Mouse (Mus musculus) heart, adult 2 months (tissue): ENCODE data around the gene Slc35g1. TPM values are rescaled to one million over a fixed set of nuclear protein-coding genes. Genes with fewer than 3 reads are reported as not detected.
A peak's percentile ranks its signal among the peaks of the same experiment; 100 is the strongest.
"Not testable (repeated sequence)": the region's sequence is repeated elsewhere in the genome, so short reads cannot be mapped to it uniquely, and the experiment has no call there.

ENCODE experiments used
- DNase-seq, 2 experiments: peaks; one replicate each; pipeline ENCODE4 v3.0.0; 2021
- H3K27ac ChIP-seq: fragments of 200-600 bp; 2 replicates; pipeline ENCODE4 v1.8.1; 2022
- H3K27me3 ChIP-seq: fragments of 200-500 bp; 2 replicates; pipeline ENCODE4 v1.6.1; 2012; ENCODE audit warnings: mild to moderate bottlenecking, low read length, inconsistent platforms, mixed read lengths; ENCODE audit not compliant: control insufficient read depth, insufficient read depth
- H3K36me3 ChIP-seq: fragments of 200-500 bp; 2 replicates; pipeline ENCODE4 v1.6.1; 2012; ENCODE audit warnings: low read length, inconsistent platforms; ENCODE audit not compliant: control insufficient read depth, insufficient read depth
- H3K4me1 ChIP-seq: fragments of 200-500 bp; 2 replicates; pipeline ENCODE4 v1.6.1; 2011; ENCODE audit warnings: low read length; ENCODE audit not compliant: control insufficient read depth, insufficient read depth
- H3K4me3 ChIP-seq: fragments of 200-600 bp; 2 replicates; pipeline ENCODE4 v1.8.1; 2022
- H3K79me2 ChIP-seq: fragments of 200-500 bp; replicated peaks from 2 replicates; pipeline ENCODE4 v1.6.1; 2012; ENCODE audit warnings: mild to moderate bottlenecking, inconsistent platforms, low read length, moderate library complexity, mixed read lengths; ENCODE audit not compliant: control insufficient read depth, insufficient read depth
- H3K9ac ChIP-seq: fragments of 200-500 bp; 2 replicates; pipeline ENCODE4 v1.6.1; 2012; ENCODE audit warnings: low read depth, mild to moderate bottlenecking, control low read depth, inconsistent platforms, low read length, mixed read lengths
- CTCF ChIP-seq: fragments of 200-600 bp; IDR thresholded peaks from 2 replicates; pipeline ENCODE4 v1.8.1; 2022; ENCODE audit warnings: antibody characterized with exemption, mild to moderate bottlenecking, moderate library complexity
- EP300 ChIP-seq: fragments of 200-500 bp; IDR thresholded peaks from 2 replicates; pipeline ENCODE4 v1.6.1; 2011; ENCODE audit warnings: low read depth, low read length, control low read depth; ENCODE audit not compliant: insufficient read depth
- POLR2A ChIP-seq: fragments of 200-500 bp; IDR thresholded peaks from 2 replicates; pipeline ENCODE4 v1.6.1; 2011; ENCODE audit warnings: mild to moderate bottlenecking, low read depth, low read length, control low read depth; ENCODE audit not compliant: insufficient read depth
- WGBS: fragments of 180-500 bp; shearing (Covaris S2); methylation state at CpG from one replicate; pipeline ENCODE4 v1.1.7; 2018; 5-methylcytosine and 5-hydroxymethylcytosine counted together
- intact Hi-C: fragments of 180-260 bp; cut with DNase I; formaldehyde crosslinking; loops from one replicate; pipeline ENCODE4 v1.15.1; 2025
- polyA plus RNA-seq: library from polyadenylated mRNA; depleted of rRNA; stranded (reverse); fragments of >200 nt; gene quantifications from 2 replicates; pipeline ENCODE4 v1.2.3, GENCODE M21; 2012
- total RNA-seq, 2 experiments: library from RNA; stranded (reverse); gene quantifications; 2 replicates each; pipeline ENCODE4 v1.2.3; 2021

Slc35g1 gene
- total and polyA plus RNA-seq, 3 experiments: 0.92 to 2.2 (median 2.0) TPM

DNA sequence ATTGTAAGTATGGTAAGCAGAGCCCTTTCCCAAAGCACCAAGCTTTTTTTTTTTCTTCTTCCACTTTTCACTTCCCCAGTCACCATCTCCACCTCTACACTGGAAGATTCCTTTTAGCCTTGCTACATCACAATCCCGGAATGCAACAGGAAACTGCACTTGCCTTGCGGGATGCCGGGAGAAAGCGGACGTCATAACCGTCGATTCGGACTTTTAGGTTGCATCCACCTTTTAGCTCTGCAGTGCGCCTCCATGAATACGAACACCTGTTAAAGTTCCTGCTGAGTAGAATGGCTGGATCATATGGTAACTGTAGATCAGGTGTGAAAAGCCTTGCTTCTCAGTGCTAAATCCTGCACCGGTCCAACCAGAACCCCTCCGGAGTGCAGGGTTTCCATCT, 12.0 kb upstream of the Slc35g1 start:
- TF ChIP-seq EP300 (no peak), POLR2A (no peak), CTCF (no peak)
- Histone ChIP-seq H3K27me3 (no peaks in the 10 kb centered on the region), H3K4me1 (no peaks in the 10 kb centered on the region), H3K36me3 (no peaks in the 10 kb centered on the region), H3K9ac (no peak overlapping the region), H3K27ac (no peak overlapping the region), H3K79me2 (no peaks in the 10 kb centered on the region), H3K4me3 (no peak overlapping the region)
- WGBS: 86% methylated on average over 12 of the region's 12 CpGs
- intact Hi-C loops: no loop called here
- no peak for DNase-seq

DNA sequence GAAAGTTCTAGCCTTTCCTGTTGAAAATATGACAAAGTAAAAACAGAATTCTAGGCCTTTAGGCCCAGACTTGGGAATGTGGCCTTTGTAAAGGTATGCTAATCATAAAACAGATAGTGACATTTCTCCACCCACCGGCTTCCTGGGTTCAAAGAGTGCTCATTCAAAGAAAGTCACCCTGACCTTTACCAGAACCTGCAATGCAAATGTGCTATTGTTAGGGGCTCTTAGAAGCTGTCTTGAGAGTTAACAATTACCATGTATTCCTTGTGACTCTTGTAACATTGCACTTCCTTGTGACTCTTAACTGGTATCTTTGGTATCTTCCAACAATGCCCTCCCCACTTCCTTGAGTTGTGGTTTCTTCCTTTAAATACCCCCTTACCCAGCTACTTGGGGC, 8.8 kb upstream of the Slc35g1 start:
- intact Hi-C loops, H3K4me3 ChIP-seq, H3K27ac ChIP-seq, H3K27me3 ChIP-seq, H3K79me2 ChIP-seq, DNase-seq, H3K9ac ChIP-seq, H3K36me3 ChIP-seq, H3K4me1 ChIP-seq: not testable (repeated sequence)
- WGBS: 88% methylated on average over 1 of the region's 1 CpGs

DNA sequence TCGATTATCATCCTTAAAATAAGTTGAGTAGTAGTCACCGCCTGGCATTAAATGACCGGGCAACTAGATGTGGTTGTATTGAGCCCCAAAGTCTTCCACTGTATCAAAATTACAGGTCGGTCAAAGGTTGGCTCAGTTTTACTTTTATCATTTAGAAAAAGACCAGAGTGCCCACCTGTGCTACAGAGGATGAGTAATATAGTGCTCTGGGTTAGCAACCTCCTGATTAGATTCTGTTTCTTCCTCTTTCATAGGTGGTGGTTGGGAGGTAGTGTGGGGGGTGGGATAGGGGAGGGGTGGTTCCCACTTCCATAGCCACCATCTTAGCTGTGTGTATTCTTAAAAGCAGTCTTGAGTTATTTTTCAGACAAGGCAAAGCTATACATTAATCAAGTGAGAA, 7.9 kb upstream of the Slc35g1 start:
- Histone ChIP-seq H3K9ac (no peak overlapping the region), H3K27me3 (no peaks in the 10 kb centered on the region), H3K4me1 (no peaks in the 10 kb centered on the region), H3K36me3 (no peaks in the 10 kb centered on the region), H3K4me3 (no peak overlapping the region), H3K27ac (no peak overlapping the region), H3K79me2 (no peaks in the 10 kb centered on the region)
- TF ChIP-seq CTCF (no peak), POLR2A (no peak)
- intact Hi-C loops: no loop called here
- 90% methylated on average over 4 of the region's 4 CpGs for WGBS
- DNase-seq: no peak

DNA sequence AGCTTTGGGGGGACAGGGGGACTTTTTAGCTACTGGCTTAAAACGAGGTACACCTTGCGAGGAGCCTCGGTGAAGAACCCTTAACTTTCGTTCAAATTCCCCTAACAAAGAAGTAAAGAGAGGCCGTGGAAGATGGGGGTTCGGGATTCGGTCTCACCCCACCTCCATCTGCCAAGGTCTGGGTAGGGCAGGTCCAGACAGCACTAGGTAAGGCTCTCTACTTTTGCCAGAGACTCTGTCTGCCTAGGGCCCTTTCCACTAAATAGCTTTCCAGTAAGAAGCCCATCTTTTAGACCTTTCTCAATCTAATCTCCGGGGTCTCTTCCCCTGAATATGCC, 822 bp downstream of the Slc35g1 start:
- Histone ChIP-seq H3K27me3 (no peaks in the 10 kb centered on the region), H3K4me3 (peak overlapping the region; percentile 56; the same call in 1 of the 2 replicates), H3K9ac (no peak overlapping the region), H3K36me3 (no peaks in the 10 kb centered on the region), H3K79me2 (no peaks in the 10 kb centered on the region), H3K27ac (no peak overlapping the region), H3K4me1 (no peaks in the 10 kb centered on the region)
- WGBS: 65% methylated on average over 8 of the region's 8 CpGs
- no peak for TF ChIP-seq CTCF
- TF ChIP-seq EP300: no peak
- no peak for TF ChIP-seq POLR2A
- intact Hi-C loops: no loop called here
- DNase-seq: no peak

DNA sequence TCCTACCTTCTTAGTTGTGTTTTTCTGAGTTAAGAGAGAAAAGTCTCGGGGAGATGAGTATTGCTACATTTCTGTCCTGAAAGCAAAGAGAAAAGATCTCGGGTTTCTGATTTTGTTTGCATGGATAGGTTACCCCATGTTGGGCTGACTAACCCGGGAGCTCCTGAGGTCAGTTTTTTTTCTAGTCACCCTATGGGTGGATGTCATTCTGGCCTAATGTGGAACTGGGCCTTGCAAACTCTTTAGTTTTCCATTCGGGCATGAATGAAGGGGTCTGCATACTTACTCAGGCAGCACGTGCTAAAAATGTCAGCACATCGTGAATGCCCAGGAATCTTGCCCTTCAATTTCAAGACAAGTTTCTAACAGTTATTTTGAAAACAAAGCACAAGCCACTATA, 1.2 kb downstream of the Slc35g1 start:
- Histone ChIP-seq H3K36me3 (no peaks in the 10 kb centered on the region), H3K27me3 (no peaks in the 10 kb centered on the region), H3K4me1 (no peaks in the 10 kb centered on the region), H3K4me3 (no peak overlapping the region), H3K27ac (no peak overlapping the region), H3K9ac (no peak overlapping the region), H3K79me2 (no peaks in the 10 kb centered on the region)
- 80% methylated on average over 6 of the region's 6 CpGs for WGBS
- TF ChIP-seq POLR2A: no peak
- no peak for TF ChIP-seq EP300
- TF ChIP-seq CTCF: no peak
- no peak for DNase-seq
- intact Hi-C loops: no loop called here

DNA sequence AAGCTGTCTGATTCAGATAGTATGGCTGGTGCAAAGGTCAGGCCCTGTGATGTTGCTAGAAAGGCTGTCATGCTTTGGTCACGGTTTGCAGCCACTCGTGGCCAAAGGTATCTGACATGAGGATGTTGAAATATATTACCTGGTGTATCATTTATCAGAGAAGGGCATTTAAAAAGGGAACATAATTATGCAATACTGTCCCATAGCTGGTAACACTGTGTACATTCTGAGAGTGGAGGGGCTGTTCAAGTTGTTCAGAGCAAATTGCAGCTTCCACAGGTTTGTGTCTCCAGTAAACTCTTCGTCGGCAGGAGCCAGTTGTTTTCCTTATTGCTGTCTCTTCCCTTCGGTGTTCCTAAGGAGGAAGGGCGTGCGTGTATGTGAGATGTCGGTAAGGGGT, 3.2 kb downstream of the Slc35g1 start:
- H3K9ac ChIP-seq: no peak overlapping the region
- TF ChIP-seq CTCF: no peak
- TF ChIP-seq EP300: no peak
- TF ChIP-seq POLR2A: no peak
- 87% methylated on average over 8 of the region's 8 CpGs for WGBS
- H3K27me3 ChIP-seq: no peaks in the 10 kb centered on the region
- no peak for DNase-seq
- intact Hi-C loops: no loop called here
- no peaks in the 10 kb centered on the region for H3K79me2 ChIP-seq
- no peaks in the 10 kb centered on the region for H3K36me3 ChIP-seq
- H3K27ac ChIP-seq: no peak overlapping the region
- H3K4me3 ChIP-seq: no peak overlapping the region
- H3K4me1 ChIP-seq: no peaks in the 10 kb centered on the region

DNA sequence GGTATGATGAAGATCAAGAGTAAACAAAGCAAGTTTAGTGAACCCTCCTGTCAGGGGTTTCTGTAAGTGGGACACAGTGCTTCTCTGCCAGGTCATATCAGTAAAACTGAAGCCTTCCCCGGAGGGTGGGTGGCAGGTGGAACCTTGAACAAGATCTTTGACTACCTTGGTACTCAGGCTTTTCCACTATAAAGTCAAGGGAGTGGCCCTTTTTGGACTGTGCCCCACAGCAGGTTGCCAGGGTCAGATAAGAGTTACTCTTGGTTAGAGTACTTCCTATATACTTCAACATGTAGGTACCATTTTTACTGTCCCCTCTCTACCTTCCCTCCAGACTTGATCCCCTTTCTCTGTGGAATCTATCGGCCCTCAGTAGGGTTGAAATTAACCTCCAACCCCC, 5.1 kb downstream of the Slc35g1 start:
- H3K27ac ChIP-seq: no peak overlapping the region
- no peak overlapping the region for H3K4me3 ChIP-seq
- H3K9ac ChIP-seq: no peak overlapping the region
- TF ChIP-seq POLR2A: no peak
- TF ChIP-seq CTCF: no peak
- TF ChIP-seq EP300: no peak
- no peaks in the 10 kb centered on the region for H3K79me2 ChIP-seq
- H3K27me3 ChIP-seq: no peaks in the 10 kb centered on the region
- no peak for DNase-seq
- no peaks in the 10 kb centered on the region for H3K36me3 ChIP-seq
- 89% methylated on average over 2 of the region's 2 CpGs for WGBS
- H3K4me1 ChIP-seq: no peaks in the 10 kb centered on the region
- intact Hi-C loops: no loop called here
